Mouse (Mus musculus) myocyte (in vitro differentiated cells): ENCODE results near the gene Hcrtr1.

Experiments
- E2F4 ChIP-seq: IDR thresholded peaks from one replicate; pipeline ENCODE4 v1.6.1; 2011; ENCODE audit warnings: mild to moderate bottlenecking, control low read depth, moderate library complexity; ENCODE audit not compliant: insufficient read depth
- MAX ChIP-seq: IDR thresholded peaks from one replicate; pipeline ENCODE4 v1.6.1; 2011; ENCODE audit warnings: low read depth, mild to moderate bottlenecking, control low read depth
- MYOD1 ChIP-seq, 3 experiments: IDR thresholded peaks; one replicate each; pipeline ENCODE4 v1.6.1; 2011; ENCODE audit warnings: control low read depth in 2 of 3, low read depth in 2 of 3, mild to moderate bottlenecking in 2 of 3, moderate library complexity in 1 of 3; ENCODE audit not compliant: insufficient read length in 2 of 3, control insufficient read depth in 1 of 3
- MYOG ChIP-seq, 3 experiments: IDR thresholded peaks; one replicate each; pipeline ENCODE4 v1.6.1; 2011; ENCODE audit warnings: control low read depth in 2 of 3, low read depth in 2 of 3, mild to moderate bottlenecking in 2 of 3; ENCODE audit not compliant: insufficient read length in 2 of 3, control insufficient read depth in 1 of 3, insufficient read depth in 1 of 3
- POLR2A ChIP-seq: IDR thresholded peaks from one replicate; pipeline ENCODE4 v1.6.1; 2011; ENCODE audit warnings: low read depth, mild to moderate bottlenecking, control low read depth, moderate library complexity; ENCODE audit not compliant: insufficient read length
- POLR2AphosphoS2 ChIP-seq: IDR thresholded peaks from one replicate; pipeline ENCODE4 v1.6.1; 2011; ENCODE audit warnings: low read depth, control low read depth; ENCODE audit not compliant: insufficient read length
- SRF ChIP-seq: IDR thresholded peaks from one replicate; pipeline ENCODE4 v1.6.1; 2011; ENCODE audit warnings: low read depth; ENCODE audit not compliant: control insufficient read depth, insufficient read length
- TCF12 ChIP-seq: IDR thresholded peaks from one replicate; pipeline ENCODE4 v1.6.1; 2011; ENCODE audit warnings: mild to moderate bottlenecking, control low read depth; ENCODE audit not compliant: poor library complexity, insufficient read depth, severe bottlenecking
- USF1 ChIP-seq: IDR thresholded peaks from one replicate; pipeline ENCODE4 v1.6.1; 2011; ENCODE audit warnings: low read depth, mild to moderate bottlenecking, control low read depth, moderate library complexity

DNA sequence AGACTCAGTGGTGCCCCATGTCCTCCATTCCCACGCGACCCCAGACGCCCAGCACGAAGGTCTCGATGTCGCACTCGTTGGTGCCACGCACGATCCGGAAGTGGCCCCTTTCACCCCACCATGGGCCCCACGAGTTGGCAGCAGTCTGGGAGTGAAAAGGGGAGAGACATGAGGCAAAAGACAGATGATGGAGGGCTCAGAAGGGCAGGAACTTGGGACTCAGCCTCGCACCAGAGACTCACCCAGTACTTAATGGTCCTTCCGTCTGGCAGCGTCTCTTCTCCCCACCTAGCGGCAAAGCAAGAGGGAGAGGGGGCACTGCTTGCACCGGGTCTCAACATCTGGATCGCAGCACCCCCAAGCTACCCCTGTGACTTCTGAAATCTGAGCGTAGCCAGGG is 26.9 kb upstream of the Hcrtr1 start:
- TF ChIP-seq POLR2A (no peak), POLR2AphosphoS2 (no peak), MYOD1 (IDR thresholded peaks at IDR 0.05; ENCODE audit: control insufficient read depth in 1 of 3, insufficient read length in 2 of 3, low read depth in 2 of 3) (no peak), USF1 (no peak), TCF12 (no peak), E2F4 (no peak), SRF (no peak), MYOG (IDR thresholded peaks at IDR 0.05; ENCODE audit: control insufficient read depth in 1 of 3, insufficient read depth in 1 of 3, insufficient read length in 2 of 3, low read depth in 2 of 3) (no peak), MAX (no peak)
